Mouse (Mus musculus) limb, embryonic 11.5 days (tissue): ENCODE data around the gene Amer2. TPM values are rescaled to one million over a fixed set of nuclear protein-coding genes. Genes with fewer than 3 reads are reported as not detected.
"Not testable (repeated sequence)": the region's sequence is repeated elsewhere in the genome, so short reads cannot be mapped to it uniquely, and the experiment has no call there.

Experiments used
- ATAC-seq: fragments of 200-750 bp; cut with Nextera tagmentation; 2 replicates; pipeline ENCODE4 v1.8.0; 2017; ENCODE audit warnings: low read depth; ENCODE audit not compliant: insufficient number of reproducible peaks, low FRiP score, low TSS enrichment
- DNase-seq: peaks from one replicate; pipeline ENCODE4 v3.0.0-alpha.2; 2015; ENCODE audit warnings: low spot score
- H3K27ac ChIP-seq: fragments of 300-500 bp; sonication (generic); replicated peaks from 2 replicates; pipeline ENCODE4 v1.5.1; 2014; ENCODE audit warnings: low read depth, mild to moderate bottlenecking, low read length
- H3K27me3 ChIP-seq: fragments of 300-500 bp; sonication (generic); 2 replicates; pipeline ENCODE4 v1.6.1; 2014; ENCODE audit warnings: mild to moderate bottlenecking, low read length, mixed read lengths; ENCODE audit not compliant: control insufficient read depth, insufficient read depth
- H3K36me3 ChIP-seq: fragments of 300-500 bp; sonication (generic); 2 replicates; pipeline ENCODE4 v1.6.1; 2014; ENCODE audit warnings: mild to moderate bottlenecking, low read length, moderate library complexity, mixed read lengths; ENCODE audit not compliant: control insufficient read depth, insufficient read depth
- H3K4me1 ChIP-seq: fragments of 300-500 bp; sonication (generic); 2 replicates; pipeline ENCODE4 v1.6.1; 2014; ENCODE audit warnings: low read length, mixed read lengths; ENCODE audit not compliant: control insufficient read depth, insufficient read depth
- H3K4me2 ChIP-seq: fragments of 300-500 bp; sonication (generic); 2 replicates; pipeline ENCODE4 v1.6.1; 2014; ENCODE audit warnings: low read depth, mild to moderate bottlenecking, moderate library complexity; ENCODE audit not compliant: severe bottlenecking
- H3K4me3 ChIP-seq: fragments of 300-500 bp; sonication (generic); 2 replicates; pipeline ENCODE4 v1.5.1; 2014; ENCODE audit warnings: low read depth, low read length
- H3K9ac ChIP-seq: fragments of 300-500 bp; sonication (generic); 2 replicates; pipeline ENCODE4 v1.6.1; 2014; ENCODE audit warnings: mild to moderate bottlenecking, low read length
- H3K9me3 ChIP-seq: fragments of 300-500 bp; sonication (generic); 2 replicates; pipeline ENCODE4 v1.6.1; 2016; ENCODE audit warnings: low read length; ENCODE audit not compliant: control insufficient read depth
- WGBS: fragments of 180-500 bp; shearing (Covaris S2); extraction: QIAGEN DNeasy Blood & Tissue Kit; methylation state at CpG from one replicate; pipeline ENCODE4 v1.1.7; 2014; 5-methylcytosine and 5-hydroxymethylcytosine counted together
- polyA plus RNA-seq: library from polyadenylated mRNA; unstranded; fragments of >200 nt; fragmentation: Nextera tagmentation; extraction: Ambion mirVana; gene quantifications from 2 replicates; pipeline ENCODE4 v1.2.1, GENCODE M21; 2014

Amer2 gene
- 3.3 and 3.7 TPM in 2 replicates for polyA plus RNA-seq

- peaks cover 6% of the 10 kb centered on the region for H3K4me1 ChIP-seq
- DNase-seq (no peak), ATAC-seq (no peak)
- no peaks in the 10 kb centered on the region for H3K9me3 ChIP-seq
- H3K4me2 ChIP-seq, result no peak within 1 kb of the TSS
- no peak within 1 kb of the TSS for H3K4me3 ChIP-seq
- H3K27ac ChIP-seq, result no peak within 1 kb of the TSS
- WGBS, result 50% methylated on average over 1 of the region's 1 CpGs
- no peaks in the 10 kb centered on the region for H3K36me3 ChIP-seq
- no peak within 1 kb of the TSS for H3K9ac ChIP-seq
- no peaks in the 10 kb centered on the region for H3K27me3 ChIP-seq
These were observed at the start of gene Amer2 for GRCm38 (mm10) chr14:60372821-60373309. Gene Amer2 (plus strand): TSS chr14:60373259.

- not testable (repeated sequence) for DNase-seq, H3K4me1 ChIP-seq, H3K27ac ChIP-seq, H3K4me3 ChIP-seq, H3K27me3 ChIP-seq, H3K9me3 ChIP-seq, ATAC-seq, H3K4me2 ChIP-seq, H3K36me3 ChIP-seq, H3K9ac ChIP-seq
- WGBS, result 74% methylated on average over 5 of the region's 5 CpGs
These were observed 33.1 kb upstream of the Amer2 start for GRCm38 (mm10) chr14:60340001-60340400.

GRCm38 (mm10) chr14:60340570-60340969, 32.5 kb upstream of the Amer2 start:
- Histone ChIP-seq H3K4me1 (no peaks in the 10 kb centered on the region), H3K9ac (no peak overlapping the region), H3K4me3 (no peak overlapping the region), H3K36me3 (no peaks in the 10 kb centered on the region), H3K27me3 (no peaks in the 10 kb centered on the region), H3K9me3 (no peaks in the 10 kb centered on the region), H3K4me2 (no peak overlapping the region), H3K27ac (no peak overlapping the region)
- no peak for DNase-seq
- ATAC-seq, result no peak
- WGBS, result 75% methylated on average over 4 of the region's 4 CpGs

GRCm38 (mm10) chr14:60345326-60345876, 27.7 kb upstream of the Amer2 start:
- Histone ChIP-seq H3K9me3 (no peaks in the 10 kb centered on the region), H3K27me3 (no peaks in the 10 kb centered on the region), H3K9ac (no peak overlapping the region), H3K4me1 (no peaks in the 10 kb centered on the region), H3K36me3 (no peaks in the 10 kb centered on the region), H3K4me2 (no peak overlapping the region), H3K27ac (no peak overlapping the region), H3K4me3 (no peak overlapping the region)
- DNase-seq (no peak), ATAC-seq (no peak)
- 89% methylated on average over 6 of the region's 6 CpGs for WGBS

- no peak overlapping the region for H3K4me2 ChIP-seq
- no peaks in the 10 kb centered on the region for H3K9me3 ChIP-seq
- no peak overlapping the region for H3K4me3 ChIP-seq
- no peak for ATAC-seq
- H3K27me3 ChIP-seq, result no peaks in the 10 kb centered on the region
- no peak overlapping the region for H3K27ac ChIP-seq
- 87% methylated on average over 5 of the region's 5 CpGs for WGBS
- no peak overlapping the region for H3K9ac ChIP-seq
- DNase-seq, result no peak
- H3K4me1 ChIP-seq, result no peaks in the 10 kb centered on the region
- H3K36me3 ChIP-seq, result no peaks in the 10 kb centered on the region
These were observed 14.7 kb upstream of the Amer2 start for GRCm38 (mm10) chr14:60358347-60358746.

GRCm38 (mm10) chr14:60361380-60362212, 11.5 kb upstream of the Amer2 start:
- WGBS, result 75% methylated on average over 9 of the region's 9 CpGs
- H3K36me3 ChIP-seq, result no peaks in the 10 kb centered on the region
- H3K27me3 ChIP-seq, result no peaks in the 10 kb centered on the region
- no peaks in the 10 kb centered on the region for H3K4me1 ChIP-seq
- H3K4me3 ChIP-seq, result no peak overlapping the region
- H3K9me3 ChIP-seq, result no peaks in the 10 kb centered on the region
- H3K27ac ChIP-seq, result no peak overlapping the region
- ATAC-seq, result no peak
- no peak overlapping the region for H3K4me2 ChIP-seq
- DNase-seq, result no peak
- H3K9ac ChIP-seq, result no peak overlapping the region

GRCm38 (mm10) chr14:60366729-60367128, 6.3 kb upstream of the Amer2 start:
- Histone ChIP-seq H3K4me3 (no peak overlapping the region), H3K4me2 (no peak overlapping the region), H3K27me3 (no peaks in the 10 kb centered on the region), H3K9me3 (no peaks in the 10 kb centered on the region), H3K27ac (no peak overlapping the region), H3K36me3 (no peaks in the 10 kb centered on the region), H3K4me1 (0 out of 2 replicates have a peak, but pooled peaks cover 2% of the 10 kb centered on the region), H3K9ac (no peak overlapping the region)
- 67% methylated on average over 1 of the region's 1 CpGs for WGBS
- ATAC-seq (no peak), DNase-seq (no peak)

GRCm38 (mm10) chr14:60368769-60369666, 4.0 kb upstream of the Amer2 start:
- no peak for ATAC-seq
- no peak for DNase-seq
- no peak overlapping the region for H3K4me3 ChIP-seq
- 0 out of 2 replicates have a peak, but pooled peaks cover 2% of the 10 kb centered on the region for H3K4me1 ChIP-seq
- no peak overlapping the region for H3K4me2 ChIP-seq
- H3K9me3 ChIP-seq, result no peaks in the 10 kb centered on the region
- H3K27ac ChIP-seq, result 0 out of 2 replicates have a peak overlapping the region, but pooled peaks have one; percentile 14
- 48% methylated on average over 9 of the region's 9 CpGs for WGBS
- H3K9ac ChIP-seq, result no peak overlapping the region
- no peaks in the 10 kb centered on the region for H3K36me3 ChIP-seq
- no peaks in the 10 kb centered on the region for H3K27me3 ChIP-seq
